Mouse (Mus musculus) hindbrain, postnatal 0 days (tissue): ENCODE measurements around the gene Tmprss4. TPM values are rescaled to one million over a fixed set of nuclear protein-coding genes. Genes with fewer than 3 reads are reported as not detected.

Experiments
- ATAC-seq: fragments of 200-750 bp; cut with Nextera tagmentation; 2 replicates; pipeline ENCODE4 v1.8.0; 2017; ENCODE audit warnings: mild to moderate bottlenecking, moderate TSS enrichment, moderate library complexity
- DNase-seq: peaks from one replicate; pipeline ENCODE4 v3.0.0-alpha.2; 2015; ENCODE audit warnings: low spot score
- H3K27ac ChIP-seq: fragments of 300-500 bp; sonication (generic); 2 replicates; pipeline ENCODE4 v1.5.1; 2014; ENCODE audit warnings: mild to moderate bottlenecking
- H3K27me3 ChIP-seq: fragments of 300-500 bp; sonication (generic); 2 replicates; pipeline ENCODE4 v1.6.1; 2014; ENCODE audit warnings: low read length, mixed read lengths; ENCODE audit not compliant: insufficient read depth
- H3K36me3 ChIP-seq: fragments of 300-500 bp; sonication (generic); 2 replicates; pipeline ENCODE4 v1.6.1; 2014; ENCODE audit warnings: low read length, mixed read lengths; ENCODE audit not compliant: insufficient read depth
- H3K4me1 ChIP-seq: fragments of 300-500 bp; sonication (generic); 2 replicates; pipeline ENCODE4 v1.6.1; 2014; ENCODE audit warnings: antibody characterized with exemption, low read length, mixed read lengths; ENCODE audit not compliant: insufficient read depth
- H3K4me2 ChIP-seq: fragments of 300-500 bp; sonication (generic); 2 replicates; pipeline ENCODE4 v1.6.1; 2014; ENCODE audit warnings: low read depth, mild to moderate bottlenecking, low read length, moderate library complexity, mixed read lengths
- H3K4me3 ChIP-seq: fragments of 300-500 bp; sonication (generic); 2 replicates; pipeline ENCODE4 v1.5.1; 2014; ENCODE audit warnings: low read length
- H3K9ac ChIP-seq: fragments of 300-500 bp; sonication (generic); replicated peaks from 2 replicates; pipeline ENCODE4 v1.6.1; 2014; ENCODE audit warnings: mild to moderate bottlenecking, low read length, moderate library complexity, mixed read lengths
- H3K9me3 ChIP-seq: fragments of 300-500 bp; sonication (generic); 2 replicates; pipeline ENCODE4 v1.6.1; 2016; ENCODE audit warnings: low read length, mixed read lengths
- CTCF ChIP-seq: IDR thresholded peaks from 2 replicates; pipeline ENCODE4 v1.5.1; 2016; ENCODE audit warnings: antibody characterized with exemption, control low read depth, low read depth
- WGBS: fragments of 180-500 bp; shearing (Covaris S2); extraction: QIAGEN DNeasy Blood & Tissue Kit; methylation state at CpG from one replicate; pipeline ENCODE4 v1.1.7; 2014; 5-methylcytosine and 5-hydroxymethylcytosine counted together
- polyA plus RNA-seq: library from polyadenylated mRNA; unstranded; fragments of >200 nt; fragmentation: Nextera tagmentation; extraction: Ambion mirVana; gene quantifications from 2 replicates; pipeline ENCODE4 v1.2.1, GENCODE M21; 2015
- total RNA-seq: library from RNA; depleted of rRNA; stranded (reverse); fragments of >200 nt; gene quantifications from 2 replicates; pipeline ENCODE4 v1.2.3, GENCODE M21; 2014

The Tmprss4 gene
- total and polyA plus RNA-seq, 2 experiments from 2014 or later = 1.1 TPM; not detected in 1

- H3K4me3 ChIP-seq = no peak overlapping the region
- no peak overlapping the region for H3K4me2 ChIP-seq
- WGBS = 84% methylated on average over 5 of the region's 5 CpGs
- no peak overlapping the region for H3K9ac ChIP-seq
- DNase-seq (no peak), ATAC-seq (no peak)
- no peaks in the 10 kb centered on the region for H3K36me3 ChIP-seq
- H3K9me3 ChIP-seq = no peaks in the 10 kb centered on the region
- TF ChIP-seq CTCF = no peak
- H3K27ac ChIP-seq = no peak overlapping the region
- no peaks in the 10 kb centered on the region for H3K27me3 ChIP-seq
- no peaks in the 10 kb centered on the region for H3K4me1 ChIP-seq
Measured at GRCm38 (mm10) chr9:45201319-45201947, 2.5 kb downstream of the Tmprss4 start.

GRCm38 (mm10) chr9:45197549-45197948, 6.3 kb downstream of the Tmprss4 start:
- Histone ChIP-seq H3K9ac (no peak overlapping the region), H3K27me3 (no peaks in the 10 kb centered on the region), H3K36me3 (no peaks in the 10 kb centered on the region), H3K4me3 (no peak overlapping the region), H3K9me3 (no peaks in the 10 kb centered on the region), H3K27ac (no peak overlapping the region), H3K4me2 (no peak overlapping the region), H3K4me1 (no peaks in the 10 kb centered on the region)
- no peak for ATAC-seq
- TF ChIP-seq CTCF = no peak
- no peak for DNase-seq
- 85% methylated on average over 5 of the region's 5 CpGs for WGBS

DNA sequence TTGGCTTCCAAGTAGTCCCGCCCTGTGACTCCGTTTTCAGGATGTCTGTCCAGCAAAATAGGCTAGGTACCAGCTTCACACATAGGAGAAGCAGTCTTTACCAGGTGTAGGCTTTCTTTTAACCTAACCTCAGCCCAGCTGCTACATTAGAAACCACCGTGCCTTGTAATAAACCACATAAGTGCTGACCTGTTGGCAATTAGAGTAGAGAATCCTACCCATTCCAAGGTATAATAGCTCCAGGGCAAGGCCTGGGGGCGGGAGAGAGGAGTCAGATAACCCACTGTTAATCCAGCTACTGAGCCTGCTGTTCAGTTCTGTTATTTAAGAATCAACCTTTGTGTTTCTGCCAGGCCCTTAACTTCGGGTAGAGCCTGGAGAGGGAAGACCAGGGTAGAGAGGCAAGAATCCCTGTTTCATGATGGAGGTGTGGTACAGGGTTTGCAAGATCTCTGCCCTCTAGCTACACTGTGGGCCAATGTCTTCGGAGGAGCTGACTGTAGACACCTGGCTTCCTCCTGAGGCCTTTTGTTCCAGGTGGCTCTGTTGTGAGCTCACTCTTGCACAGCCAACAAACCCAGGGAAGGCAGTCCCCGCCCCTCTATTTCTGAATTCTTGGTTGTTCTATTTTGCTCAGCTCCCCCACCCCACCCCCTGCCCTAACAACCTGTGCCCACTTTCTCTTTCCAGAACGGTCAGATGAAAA, 7.6 kb downstream of the Tmprss4 start:
- Histone ChIP-seq H3K27ac (no peak overlapping the region), H3K9ac (no peak overlapping the region), H3K4me1 (no peaks in the 10 kb centered on the region), H3K4me2 (no peak overlapping the region), H3K9me3 (no peaks in the 10 kb centered on the region), H3K27me3 (no peaks in the 10 kb centered on the region), H3K36me3 (no peaks in the 10 kb centered on the region), H3K4me3 (no peak overlapping the region)
- DNase-seq = no peak
- ATAC-seq = no peak
- WGBS = 81% methylated on average over 8 of the region's 8 CpGs
- TF ChIP-seq CTCF = no peak

GRCm38 (mm10) chr9:45195468-45195867, 8.4 kb downstream of the Tmprss4 start:
- Histone ChIP-seq H3K4me3 (no peak overlapping the region), H3K36me3 (no peaks in the 10 kb centered on the region), H3K9me3 (no peaks in the 10 kb centered on the region), H3K4me2 (no peak overlapping the region), H3K9ac (no peak overlapping the region), H3K27me3 (no peaks in the 10 kb centered on the region), H3K4me1 (no peaks in the 10 kb centered on the region), H3K27ac (no peak overlapping the region)
- ATAC-seq = no peak
- 63% methylated on average over 4 of the region's 4 CpGs for WGBS
- no peak for TF ChIP-seq CTCF
- DNase-seq = no peak

DNA sequence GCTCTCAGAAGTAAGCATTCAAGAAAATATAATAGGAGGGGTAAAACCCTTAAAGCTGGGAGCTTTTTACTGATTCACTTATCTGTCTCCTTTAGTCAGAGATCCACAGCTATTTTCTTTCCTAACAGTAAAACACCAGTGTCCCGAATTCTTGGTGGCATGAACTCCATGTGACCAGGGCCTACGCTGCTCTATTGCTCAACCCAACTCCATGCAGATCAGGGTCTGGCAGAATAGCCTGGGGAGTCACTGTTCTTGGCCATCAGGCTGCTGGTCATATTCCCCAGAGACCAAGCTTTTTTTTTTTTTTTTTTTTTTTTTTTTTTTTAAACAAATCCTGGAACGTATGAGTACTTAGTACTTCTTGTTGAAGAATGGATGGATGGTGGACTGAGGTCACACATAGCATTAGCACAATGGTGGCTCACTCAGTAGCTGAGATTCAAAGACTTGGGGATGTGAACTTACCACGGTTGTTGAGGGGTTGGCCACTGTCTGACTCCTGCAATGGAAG, 14.2 kb downstream of the Tmprss4 start:
- H3K9me3 ChIP-seq = no peaks in the 10 kb centered on the region
- ATAC-seq (no peak), DNase-seq (no peak)
- no peak for TF ChIP-seq CTCF
- WGBS = 91% methylated on average over 4 of the region's 4 CpGs
- no peak overlapping the region for H3K9ac ChIP-seq
- no peak overlapping the region for H3K27ac ChIP-seq
- no peaks in the 10 kb centered on the region for H3K36me3 ChIP-seq
- no peak overlapping the region for H3K4me3 ChIP-seq
- no peaks in the 10 kb centered on the region for H3K4me1 ChIP-seq
- H3K27me3 ChIP-seq = no peaks in the 10 kb centered on the region
- H3K4me2 ChIP-seq = no peak overlapping the region

DNA sequence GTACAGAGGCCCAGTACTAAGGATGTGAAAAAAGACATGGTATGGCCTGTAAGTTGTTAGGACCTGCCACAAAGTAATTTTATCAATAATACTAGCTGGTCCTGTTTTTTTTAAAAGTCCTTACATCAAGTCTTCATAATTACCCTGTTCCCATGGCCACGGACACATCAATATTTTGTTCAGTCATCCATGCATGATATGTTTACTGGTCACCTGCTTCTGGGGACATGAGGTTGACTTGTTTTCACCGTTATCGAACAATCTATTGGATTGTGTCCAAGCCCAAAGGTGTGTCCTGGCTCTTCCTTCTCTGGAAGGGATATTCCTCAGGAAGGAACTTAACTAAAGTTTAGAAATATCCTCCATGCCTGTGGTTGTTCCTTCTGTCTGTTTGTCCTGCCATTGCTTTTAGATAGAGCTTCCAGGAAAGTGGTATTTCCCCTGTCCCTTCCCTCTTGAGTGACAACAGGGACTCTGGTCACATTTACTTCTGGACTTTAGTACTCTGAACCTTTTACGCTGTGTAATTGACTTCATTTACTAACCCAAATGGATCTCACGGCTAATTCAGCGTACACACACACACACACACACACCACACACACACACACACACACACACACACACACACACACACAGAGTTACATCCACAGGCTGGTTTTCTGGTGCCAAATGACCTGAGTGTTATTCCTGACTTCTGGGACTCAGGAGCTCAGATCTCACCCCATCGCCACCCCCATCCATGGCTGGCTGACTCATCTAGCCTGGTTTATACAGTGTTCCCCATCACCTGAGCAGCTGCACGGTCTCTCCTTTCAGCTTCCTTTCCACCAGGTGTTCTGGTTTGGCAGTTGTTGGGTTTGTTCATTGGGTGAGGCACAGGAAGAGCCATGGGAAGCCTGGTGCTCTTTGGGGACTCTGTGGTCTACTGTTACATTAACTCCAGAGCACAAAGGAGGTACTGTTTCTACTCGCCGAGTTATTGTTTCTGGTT, 15.0 kb downstream of the Tmprss4 start:
- Histone ChIP-seq H3K9me3 (no peaks in the 10 kb centered on the region), H3K27me3 (no peaks in the 10 kb centered on the region), H3K9ac (no peak overlapping the region), H3K4me2 (no peak overlapping the region), H3K4me1 (no peaks in the 10 kb centered on the region), H3K27ac (no peak overlapping the region), H3K36me3 (no peaks in the 10 kb centered on the region), H3K4me3 (no peak overlapping the region)
- no peak for ATAC-seq
- DNase-seq = no peak
- no peak for TF ChIP-seq CTCF
- 87% methylated on average over 10 of the region's 10 CpGs for WGBS
